Mouse (Mus musculus) frontal cortex, postnatal 10 days (tissue): ENCODE measurements around the gene Mdc1.
"Not testable (repeated sequence)": the region's sequence is repeated elsewhere in the genome, so short reads cannot be mapped to it uniquely, and the experiment has no call there.

Experiments used
- DNase-seq, 2 experiments: peaks; one replicate each; pipeline ENCODE4 v3.0.0; 2022; ENCODE audit warnings: low spot score in 2 of 2, mixed read lengths in 1 of 2

The Mdc1 gene

DNA sequence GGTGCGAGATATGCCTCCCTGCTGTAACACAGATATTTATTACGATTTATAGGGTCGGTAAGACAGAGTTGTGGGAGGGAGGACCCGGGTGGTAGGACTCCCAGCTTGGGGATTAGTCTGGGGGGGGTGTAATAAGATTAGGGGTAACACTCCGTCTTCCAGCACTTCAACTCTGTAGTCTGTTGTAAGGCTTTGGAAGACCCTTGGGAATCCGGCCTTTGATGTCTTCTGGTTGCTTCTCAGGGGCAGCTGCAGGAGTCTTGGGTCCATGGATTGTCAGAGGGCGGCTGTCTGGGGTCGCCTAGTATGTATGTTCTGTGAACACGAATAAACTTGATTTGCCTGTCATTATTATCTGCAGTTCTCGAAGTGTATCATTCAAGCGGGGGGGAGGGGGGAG is 18.8 kb upstream of the Mdc1 start:
- DNase-seq, result no peak

DNA sequence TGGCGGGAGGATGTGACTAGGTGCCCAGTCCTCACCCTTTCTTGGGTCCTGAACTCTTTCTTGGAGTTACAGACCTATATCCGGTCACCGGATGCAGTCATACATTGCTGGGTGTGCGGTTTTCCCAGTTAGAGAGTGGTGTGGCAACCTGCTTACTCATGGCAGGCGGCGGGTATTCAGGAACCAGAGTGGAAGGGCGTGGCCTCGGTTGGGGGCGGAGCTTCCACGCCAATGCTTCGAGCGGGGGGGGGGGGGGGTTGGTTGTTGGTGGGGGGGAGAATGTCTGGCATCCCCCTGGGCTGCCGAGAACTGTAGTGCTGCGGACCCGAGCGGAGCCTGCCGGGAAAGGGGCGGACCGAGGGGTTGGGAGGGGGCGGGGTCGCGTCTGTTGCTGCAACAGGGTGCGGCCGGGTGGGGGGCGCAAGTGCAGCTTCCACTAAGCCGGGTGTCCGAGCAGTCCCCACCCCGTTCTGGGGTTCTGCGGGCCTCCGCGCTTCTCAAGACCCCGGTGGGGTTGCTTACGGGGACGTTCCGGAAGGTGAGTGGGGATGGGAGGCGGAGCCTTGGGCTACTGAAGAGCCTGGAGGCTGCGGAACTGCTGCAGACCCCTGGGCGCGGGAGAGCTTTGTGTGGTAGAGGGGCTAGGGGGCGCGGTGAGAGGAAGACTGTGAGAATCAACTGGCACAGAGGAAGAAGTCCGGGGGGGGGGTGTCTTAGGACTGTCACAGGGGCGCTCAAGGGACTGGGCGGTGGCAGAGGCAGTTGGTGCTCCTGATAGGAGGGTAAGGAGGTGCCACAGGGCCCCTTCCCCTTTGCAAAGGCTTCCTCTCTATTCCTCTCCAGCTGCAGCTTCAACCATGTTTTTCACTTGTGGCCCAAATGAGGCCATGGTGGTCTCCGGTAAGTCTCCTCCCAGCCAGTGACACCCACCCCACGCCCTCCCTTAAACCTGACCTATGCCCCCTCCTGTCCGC is 18.1 kb upstream of the Mdc1 start, which contains the start of gene Flot1:
Gene Flot1 (plus strand): TSS at position 267 of the 974 bp plus-strand sequence.
- DNase-seq, result peak; percentile 73 to 79

DNA sequence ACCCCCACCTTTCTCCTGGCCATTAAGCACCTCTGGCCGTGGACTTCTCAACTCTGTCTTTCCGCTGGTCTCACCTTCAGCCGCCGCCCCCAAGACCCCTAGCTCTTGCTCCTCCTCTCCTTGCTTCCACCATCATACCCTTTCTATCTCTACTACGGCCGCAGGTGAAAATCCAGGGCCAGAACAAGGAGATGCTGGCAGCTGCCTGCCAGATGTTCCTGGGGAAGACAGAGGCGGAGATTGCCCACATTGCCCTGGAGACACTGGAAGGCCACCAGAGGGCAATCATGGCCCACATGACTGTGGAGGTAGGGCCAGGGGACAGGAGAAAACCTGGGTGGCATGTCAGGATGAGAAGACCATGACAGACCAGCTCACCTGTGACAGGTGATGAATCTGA is 16.9 kb upstream of the Mdc1 start:
- DNase-seq, result no peak

DNA sequence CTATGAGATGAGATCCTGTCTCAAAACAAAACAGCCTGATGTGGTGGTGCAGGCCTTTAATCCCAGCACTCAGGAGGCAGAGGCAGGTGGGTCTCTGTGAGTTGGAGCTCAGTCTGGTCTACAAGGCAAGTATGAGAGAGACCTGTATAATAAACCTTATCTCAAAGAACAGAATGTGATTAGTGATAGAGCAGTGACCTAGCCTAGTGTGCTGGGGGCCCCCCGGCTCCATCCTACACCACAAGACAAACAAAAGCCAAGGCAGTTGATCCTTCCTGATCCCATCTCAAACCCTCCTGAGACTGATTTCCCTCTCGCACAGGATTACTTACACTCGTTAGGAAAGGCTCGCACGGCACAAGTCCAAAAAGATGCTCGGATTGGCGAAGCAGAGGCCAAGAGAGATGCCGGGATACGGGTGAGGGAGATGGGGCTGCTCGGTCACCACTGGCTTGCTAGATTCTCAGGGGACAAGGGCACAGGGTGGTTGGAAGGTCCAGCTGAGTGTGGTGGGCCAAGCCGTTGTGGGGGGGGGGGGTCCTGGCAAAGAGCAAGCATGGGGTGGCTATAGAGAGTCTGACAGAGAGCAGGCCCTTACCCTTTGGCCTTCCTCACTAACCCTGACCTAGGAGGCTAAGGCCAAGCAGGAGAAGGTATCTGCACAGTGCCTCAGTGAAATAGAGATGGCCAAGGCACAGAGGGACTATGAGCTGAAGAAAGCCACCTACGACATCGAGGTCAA is 16.0 kb upstream of the Mdc1 start:
- no peak for DNase-seq

DNA sequence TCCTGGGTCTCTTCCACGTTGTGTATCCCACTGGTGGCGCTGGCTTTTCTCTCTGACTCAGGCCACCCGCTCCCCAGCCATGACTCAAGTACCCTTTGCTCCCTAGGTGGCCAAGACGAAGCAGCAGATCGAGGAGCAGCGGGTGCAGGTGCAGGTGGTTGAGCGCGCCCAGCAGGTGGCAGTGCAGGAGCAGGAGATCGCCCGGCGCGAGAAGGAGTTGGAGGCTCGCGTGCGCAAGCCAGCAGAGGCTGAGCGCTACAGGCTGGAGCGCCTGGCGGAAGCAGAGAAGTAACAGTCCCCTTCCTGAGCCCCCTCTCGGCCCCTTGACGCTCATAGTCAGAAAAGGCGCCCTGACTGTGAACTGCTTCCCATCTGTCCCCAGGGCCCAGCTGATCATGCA is 11.6 kb upstream of the Mdc1 start:
- peak; percentile 63 to 80 for DNase-seq

DNA sequence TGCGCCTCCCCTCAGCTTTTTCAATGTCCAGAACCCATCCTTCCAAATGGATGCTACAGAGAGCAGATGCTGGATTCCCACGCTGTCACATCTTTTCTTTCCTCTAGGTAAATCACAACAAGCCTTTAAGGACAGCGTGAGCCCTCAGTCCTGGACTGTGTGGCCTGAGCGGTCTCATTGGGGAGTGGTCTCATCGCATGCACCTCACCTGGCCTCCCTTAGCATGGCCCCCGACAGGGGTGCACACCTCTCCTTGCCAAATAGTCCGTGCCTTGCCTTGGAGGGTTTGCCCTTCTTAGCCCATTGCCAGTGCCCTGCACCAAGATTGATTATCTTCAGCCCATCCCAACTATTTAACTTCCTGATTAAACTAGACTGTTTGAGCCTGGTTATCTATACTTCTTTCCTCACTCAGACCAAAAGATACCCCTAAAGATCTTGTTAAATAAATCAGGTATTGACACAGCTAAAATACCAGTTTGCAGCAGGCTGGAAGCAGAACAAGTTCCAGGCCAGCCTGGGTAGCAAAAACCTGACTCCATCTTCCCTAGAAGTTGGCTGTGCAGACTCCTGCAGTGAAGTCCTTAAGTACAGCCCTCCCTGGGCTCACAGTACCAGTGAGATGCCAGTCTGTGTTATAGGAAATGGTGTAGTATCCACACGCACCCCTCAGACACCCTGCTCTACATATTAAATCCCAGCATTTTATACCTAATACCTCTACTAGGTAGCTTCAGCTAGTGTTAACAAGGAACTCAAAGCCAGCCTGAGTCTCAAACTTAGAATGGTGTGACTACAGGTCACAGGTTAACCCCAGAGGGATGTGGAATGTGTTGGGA is 8.7 kb upstream of the Mdc1 start:
- DNase-seq, result no peak

DNA sequence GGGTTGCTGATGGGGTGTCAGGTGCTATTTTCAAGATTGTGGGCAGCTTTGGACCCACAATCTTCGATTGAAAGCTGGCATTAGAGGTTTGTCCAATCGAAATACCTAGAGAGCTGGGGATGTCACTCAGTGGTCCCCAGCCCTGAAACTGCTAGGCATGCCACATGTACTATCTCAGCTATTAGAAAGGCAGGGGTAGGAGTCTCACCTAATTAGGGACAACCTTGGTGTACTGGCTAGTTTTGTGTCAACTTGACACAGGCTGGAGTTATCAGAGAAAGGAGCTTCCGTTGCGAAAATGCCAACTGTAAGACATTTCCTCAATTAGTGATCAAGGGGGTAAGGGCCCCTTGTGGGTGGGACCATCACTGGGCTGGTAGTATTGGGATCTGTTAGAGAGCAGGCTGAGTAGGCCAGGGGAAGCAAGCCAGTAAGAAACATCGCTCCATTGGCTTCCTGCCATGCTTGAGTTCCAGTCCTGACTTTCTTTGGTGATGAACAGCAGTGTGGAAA is 8.0 kb upstream of the Mdc1 start:
- DNase-seq, result no peak

DNA sequence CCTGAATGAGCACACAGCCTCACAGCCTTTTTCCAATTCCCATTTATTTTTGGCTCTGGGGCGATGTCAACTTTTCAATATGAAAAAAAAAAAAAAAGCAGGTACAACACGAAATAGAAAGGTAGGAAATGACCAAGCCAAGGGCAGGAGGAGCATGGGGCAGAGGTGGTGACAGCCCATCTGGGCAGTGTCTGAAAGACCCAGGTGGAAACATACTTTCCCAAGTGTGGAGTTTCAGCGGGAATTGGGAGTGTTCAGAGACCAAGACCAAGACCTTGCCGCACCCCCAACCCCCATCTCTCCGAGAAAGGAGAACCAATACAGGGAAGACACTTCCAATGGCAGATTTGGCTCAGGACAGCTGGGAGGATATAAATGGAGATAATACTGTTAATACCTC is 7.4 kb upstream of the Mdc1 start:
- DNase-seq, result no peak

DNA sequence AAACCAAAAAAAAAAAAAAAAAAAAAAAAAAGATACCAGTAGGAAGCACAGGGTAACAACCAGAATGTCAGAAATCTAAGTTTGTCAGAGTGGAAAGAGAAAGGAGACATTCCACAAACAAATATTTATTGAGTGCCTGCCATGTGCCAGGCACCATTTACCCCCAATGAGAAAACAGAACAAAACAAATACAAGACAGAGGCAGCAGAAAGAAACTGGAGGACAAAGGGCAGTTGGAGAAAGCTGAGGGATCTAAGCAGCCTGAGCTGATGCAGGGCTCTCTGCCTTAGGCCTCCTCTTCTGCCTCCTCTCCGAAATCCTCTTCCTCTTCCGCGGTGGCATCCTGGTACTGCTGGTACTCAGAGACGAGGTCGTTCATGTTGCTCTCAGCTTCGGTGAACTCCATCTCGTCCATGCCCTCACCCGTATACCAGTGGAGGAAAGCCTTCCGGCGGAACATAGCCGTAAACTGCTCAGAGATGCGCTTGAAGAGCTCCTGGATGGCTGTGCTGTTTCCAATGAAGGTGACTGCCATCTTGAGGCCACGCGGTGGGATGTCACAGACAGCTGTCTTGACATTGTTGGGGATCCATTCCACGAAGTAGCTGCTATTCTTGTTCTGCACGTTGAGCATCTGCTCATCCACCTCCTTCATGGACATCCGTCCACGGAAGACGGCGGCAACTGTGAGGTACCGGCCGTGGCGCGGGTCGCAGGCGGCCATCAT is 6.5 kb upstream of the Mdc1 start:
- DNase-seq, result peak; percentile 37 to 39

DNA sequence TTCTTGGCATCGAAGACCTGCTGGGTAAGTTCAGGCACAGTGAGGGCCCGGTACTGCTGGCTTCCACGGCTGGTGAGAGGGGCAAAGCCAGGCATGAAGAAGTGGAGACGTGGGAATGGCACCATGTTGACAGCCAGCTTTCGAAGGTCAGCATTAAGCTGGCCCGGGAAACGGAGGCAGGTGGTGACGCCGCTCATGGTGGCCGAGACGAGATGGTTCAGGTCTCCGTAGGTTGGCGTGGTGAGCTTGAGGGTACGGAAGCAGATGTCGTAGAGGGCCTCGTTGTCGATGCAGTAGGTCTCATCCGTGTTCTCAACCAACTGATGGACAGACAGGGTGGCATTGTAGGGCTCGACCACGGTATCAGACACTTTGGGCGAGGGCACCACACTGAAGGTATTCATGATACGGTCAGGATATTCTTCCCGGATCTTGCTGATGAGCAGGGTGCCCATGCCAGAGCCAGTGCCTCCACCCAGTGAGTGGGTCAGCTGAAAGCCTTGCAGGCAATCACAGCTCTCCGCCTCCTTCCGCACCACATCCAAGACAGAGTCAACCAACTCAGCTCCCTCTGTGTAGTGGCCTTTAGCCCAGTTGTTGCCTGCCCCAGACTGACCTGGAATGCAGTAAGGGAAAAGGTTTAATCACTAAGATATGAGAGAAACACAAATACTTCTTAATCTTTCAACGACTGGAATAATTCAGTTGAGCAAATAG is 5.7 kb upstream of the Mdc1 start:
- DNase-seq, result peak in 1 of 2 experiments; percentile 32

DNA sequence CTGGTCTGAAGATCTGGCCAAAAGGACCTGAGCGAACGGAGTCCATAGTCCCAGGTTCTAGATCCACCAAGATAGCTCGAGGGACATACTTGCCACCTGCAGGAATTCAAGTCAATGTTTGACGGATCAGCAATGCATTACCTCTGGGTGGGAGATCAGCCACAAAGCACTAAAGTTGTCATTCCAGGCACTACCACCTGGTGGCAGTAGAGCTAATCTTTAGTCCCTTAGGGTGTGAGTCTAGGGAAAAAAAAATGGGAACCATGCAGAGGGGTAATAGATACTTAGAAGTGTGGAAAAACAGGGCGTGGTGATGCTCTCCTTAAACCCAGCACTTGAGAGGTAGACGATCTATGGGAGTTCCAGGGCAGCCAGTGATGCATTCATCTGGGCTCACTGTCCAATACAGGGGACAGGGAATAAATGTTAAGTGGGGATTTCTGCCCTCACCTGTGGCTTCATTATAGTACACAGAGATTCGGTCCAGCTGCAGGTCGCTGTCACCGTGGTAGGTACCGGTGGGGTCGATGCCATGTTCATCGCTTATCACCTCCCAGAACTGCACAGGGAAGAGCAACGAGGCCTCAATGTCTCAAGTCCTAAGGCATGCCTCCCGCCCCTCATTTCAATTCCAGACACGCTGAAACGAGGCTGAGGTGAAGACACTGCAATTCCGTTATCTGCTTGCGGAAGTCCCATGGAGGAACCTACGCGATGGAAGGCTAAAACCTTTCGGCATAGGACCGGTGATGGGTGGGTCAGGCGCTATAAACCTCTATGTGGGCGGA is 4.9 kb upstream of the Mdc1 start:
- DNase-seq, result peak; percentile 77 to 85

DNA sequence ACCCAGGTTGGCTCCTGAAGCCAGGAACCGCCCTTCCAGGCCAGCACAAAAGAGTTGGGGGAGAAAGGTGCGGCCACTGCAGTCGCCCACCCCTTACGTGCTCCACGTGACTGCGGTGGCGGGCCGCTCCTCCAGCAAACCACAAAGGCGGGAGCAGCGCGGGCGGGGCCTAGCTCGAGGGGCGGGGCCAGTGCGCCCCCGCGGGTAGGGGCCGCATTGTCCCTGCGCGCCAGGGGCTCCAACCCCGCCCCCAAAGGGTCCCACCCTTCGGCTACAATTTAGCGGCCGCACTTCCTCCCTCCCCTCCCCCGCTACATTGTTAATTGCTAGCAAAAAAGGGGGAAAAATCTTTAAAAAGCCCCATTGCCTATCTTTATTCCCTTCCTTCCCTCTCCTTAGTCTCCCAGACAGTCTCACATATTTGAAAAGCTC is 4.3 kb upstream of the Mdc1 start:
- DNase-seq, result peak; percentile 84 to 88

DNA sequence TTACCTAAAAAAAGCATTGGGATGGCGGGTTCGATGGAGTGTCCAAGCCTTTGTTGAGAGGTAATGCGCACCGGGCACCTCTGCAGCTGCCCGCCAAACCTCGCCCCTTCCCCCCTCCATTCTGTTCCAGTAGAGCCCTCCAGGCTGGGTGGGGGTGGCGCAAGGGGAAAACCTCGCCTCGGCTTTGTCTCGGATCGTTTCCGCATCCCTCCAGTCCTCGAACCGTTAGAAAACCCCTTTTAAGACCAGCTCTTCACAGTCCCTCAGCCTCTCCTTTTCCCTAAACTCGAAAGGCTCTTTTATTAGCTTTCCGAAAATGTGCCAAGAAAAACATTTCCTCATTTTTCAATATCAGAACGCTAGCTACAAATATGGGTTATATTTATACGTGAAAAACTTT is 3.8 kb upstream of the Mdc1 start:
- DNase-seq, result peak; percentile 52 to 66

DNA sequence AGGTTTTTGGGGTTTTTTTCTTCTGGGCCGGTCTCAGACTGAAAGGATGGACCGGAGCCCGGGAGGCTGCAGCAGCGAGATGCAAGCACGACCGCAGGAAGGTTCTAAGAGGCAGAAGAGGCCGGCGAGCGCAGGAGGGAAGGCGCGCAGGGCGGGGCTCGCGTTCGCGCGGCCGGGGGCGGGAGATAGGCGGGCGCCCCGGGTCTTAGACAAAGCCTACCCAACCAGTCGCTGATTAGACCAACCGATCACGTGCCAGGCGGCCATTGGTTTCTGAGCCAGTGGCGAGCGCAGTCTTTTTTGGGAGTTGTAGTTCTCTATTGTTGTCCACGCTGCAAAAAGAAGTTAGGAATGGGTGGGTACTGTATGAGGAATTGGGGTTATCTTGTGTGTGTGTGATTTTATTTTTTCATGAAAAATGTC is 3.2 kb upstream of the Mdc1 start, which contains the start of gene Tubb5:
Gene Tubb5 (minus strand): TSS at position 185 of the 423 bp plus-strand sequence.
- peak; percentile 94 to 96 for DNase-seq

DNA sequence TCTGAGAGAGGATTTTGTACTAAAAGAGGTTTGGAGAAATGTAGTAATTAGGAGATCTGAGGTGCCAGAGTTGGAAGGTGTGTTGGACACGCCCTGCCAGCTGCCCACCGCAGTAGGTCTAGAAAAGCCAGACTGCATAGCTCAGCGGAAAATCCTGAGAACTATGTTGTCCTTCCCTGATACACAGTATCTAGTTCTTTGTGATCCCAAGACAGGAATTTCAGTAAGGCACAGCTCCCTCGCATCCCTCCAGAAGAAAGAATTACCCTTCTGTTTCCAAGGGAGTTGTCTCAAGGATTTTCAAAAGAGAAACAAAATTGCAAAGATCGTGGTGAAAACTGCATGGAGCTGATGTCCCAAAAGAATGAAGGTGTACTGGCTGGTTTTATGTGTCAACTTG is 2.7 kb upstream of the Mdc1 start:
- no peak for DNase-seq

DNA sequence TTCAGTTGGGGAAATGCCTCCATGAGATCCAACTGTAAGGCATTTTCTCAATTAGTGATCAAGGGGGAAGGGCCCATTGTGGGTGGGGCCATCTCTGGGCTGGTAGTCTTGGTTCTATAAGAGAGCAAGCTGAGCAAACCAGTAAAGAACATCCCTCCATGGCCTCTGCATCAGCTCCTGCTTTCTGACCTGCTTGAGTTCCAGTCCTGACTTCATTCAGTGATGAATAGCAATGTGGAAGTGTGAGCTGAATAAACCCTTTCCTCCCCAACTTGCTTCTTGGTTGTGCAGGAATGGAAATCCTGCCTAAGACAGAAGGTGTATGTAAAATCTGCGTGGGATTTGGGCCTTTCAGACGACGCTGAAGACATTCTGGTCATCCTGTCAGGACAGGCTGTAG is 2.3 kb upstream of the Mdc1 start:
- DNase-seq, result not testable (repeated sequence)

DNA sequence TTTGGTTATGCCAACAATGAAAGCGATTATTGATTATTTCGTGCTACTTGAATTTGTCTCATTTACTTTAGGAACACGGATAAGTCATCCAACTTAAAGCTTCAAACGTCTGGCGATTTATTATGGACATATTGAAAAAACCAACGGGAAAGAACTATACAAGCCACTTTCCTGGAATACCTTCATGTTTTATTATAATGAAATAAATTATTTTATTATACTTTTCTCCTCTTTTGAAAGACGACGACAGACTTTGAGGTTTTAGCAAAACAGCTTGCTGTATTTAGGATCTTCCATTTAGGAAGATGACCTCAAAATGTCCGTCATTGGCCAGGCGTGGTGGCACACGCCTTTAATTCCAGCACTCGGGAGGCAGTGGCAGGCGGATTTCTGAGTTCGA is 754 bp upstream of the Mdc1 start:
- DNase-seq, result no peak

DNA sequence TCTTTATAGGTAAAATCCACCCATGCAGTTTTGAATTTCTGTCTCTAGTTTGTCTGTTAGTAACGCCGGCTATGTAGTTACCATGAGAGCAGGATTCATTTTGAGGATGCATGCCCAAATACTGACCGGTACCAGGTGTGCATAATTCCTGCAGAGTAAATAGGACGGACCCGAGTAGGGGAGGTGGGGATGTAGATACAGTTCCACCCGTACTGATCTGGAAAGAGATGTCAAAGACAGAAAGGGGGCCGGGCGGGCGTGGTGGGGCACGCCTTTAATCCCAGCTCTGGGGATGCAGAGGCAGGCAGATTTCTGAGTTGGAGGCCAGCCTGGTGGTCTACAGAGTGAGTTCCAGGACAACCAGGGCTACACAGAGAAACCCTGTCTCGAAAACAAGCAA is 691 bp downstream of the Mdc1 start:
- no peak for DNase-seq

DNA sequence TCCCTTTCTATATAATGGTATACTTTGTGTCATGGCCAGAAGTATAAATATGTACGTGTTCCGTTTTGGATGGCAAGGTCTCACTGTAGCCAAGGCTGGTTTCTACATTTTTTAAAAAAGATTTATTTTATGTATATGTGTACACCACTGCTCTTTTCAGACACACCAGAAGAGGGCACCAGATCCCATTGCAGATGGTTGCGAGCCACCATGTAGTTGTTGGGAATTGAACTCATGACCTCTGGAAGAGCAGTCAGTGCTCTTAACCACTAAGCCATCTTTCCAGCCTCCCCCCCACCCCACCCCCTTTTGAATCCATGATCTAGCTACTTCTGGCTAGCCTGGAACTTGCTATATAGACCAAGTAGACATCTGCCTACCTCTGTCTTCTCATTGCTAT is 2.2 kb downstream of the Mdc1 start:
- DNase-seq, result no peak
